Mouse (Mus musculus) hindlimb bud, embryonic 11.5 days (tissue): ENCODE measurements around the gene P2rx1.

Source experiments
- DNase-seq: peaks from one replicate; pipeline ENCODE4 v3.0.0-alpha.2; 2012; ENCODE audit warnings: low read depth, low spot score; ENCODE audit errors: extremely low spot score

The P2rx1 gene

GRCm38 (mm10) chr11:72998771-72999170 lies at the start of gene P2rx1:
P2rx1 (plus strand) TSS chr11:72999103.
- no peak for DNase-seq

DNA sequence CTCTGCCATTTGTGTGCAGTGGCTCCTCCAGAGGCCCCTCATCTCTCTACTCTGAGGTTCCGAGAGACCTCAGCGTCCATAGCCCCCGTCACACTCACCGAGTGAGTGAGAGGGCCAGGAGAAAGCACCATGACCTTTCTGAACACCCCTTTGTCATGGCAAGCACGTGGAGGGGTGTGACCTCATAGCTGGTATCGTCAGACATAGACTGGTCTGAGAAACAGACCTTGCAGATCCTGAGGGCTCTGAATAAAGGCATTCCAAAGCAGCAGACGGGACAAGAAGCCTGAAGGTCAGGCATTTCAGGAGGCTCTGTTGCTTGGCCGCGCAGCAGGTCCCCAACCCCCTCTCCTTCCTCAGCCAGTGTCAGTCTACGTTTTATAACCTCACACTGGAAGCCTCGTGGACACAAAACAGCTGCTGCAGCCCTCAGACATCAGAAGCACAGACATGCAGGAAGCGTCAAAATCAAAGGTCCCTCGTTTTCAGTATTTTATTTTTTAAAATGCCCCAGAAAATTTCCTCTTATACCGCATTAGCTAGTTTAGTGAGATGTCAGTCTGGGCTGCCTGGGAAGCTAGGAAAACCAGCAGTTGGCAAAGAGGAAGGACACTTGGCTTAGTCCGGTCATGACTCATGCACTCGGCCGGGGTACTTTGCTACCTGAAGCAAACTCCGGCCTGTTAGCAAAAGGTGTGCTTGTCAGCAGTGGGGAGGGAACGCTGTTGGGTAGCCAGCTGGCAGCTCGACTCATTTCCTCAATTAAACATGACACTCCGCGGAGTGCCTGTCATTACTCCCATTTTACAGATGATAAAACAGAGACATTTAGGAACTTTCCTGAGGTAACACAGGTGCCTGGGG lies 47.5 kb upstream of the P2rx1 start:
- no peak for DNase-seq

DNA sequence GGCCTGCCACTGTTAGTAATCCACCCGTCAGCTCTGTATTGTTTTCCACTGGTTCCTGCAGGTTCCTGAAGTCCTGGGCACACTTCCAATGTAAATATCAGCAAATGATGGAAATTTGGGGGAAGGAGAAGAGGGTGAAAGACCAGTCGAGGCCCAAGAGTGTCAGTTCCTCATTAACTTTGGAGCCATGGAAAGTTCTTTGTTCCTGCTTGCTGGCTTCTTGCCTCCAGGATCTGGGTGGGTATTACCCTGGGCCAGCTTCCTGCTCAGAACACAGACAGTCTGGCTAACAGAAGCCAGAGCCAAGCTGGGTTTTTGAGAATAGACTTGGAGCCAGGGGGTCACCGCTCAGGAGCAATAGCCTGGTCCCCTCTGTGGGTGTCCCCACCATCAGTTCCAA lies 46.7 kb upstream of the P2rx1 start:
- no peak for DNase-seq

DNA sequence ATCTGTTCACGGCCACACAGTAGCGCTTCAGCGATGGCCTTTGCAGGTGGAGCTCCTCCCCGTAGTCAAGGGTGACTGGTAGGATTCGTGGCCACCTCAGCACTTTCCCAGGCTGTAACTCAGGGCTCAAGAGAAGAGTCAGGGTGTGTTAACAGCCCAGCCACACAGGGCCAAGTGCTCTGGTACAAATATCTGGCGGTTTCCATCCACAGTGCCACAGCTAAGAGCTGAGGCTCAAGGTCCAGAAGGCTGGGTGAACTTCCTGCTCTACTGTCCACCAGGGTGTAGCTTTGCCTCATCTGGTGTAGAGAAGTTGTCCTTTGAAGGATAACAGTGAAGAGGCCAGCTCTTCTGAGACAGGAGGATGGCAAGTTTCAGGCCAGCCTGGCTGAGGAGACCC lies 46.2 kb upstream of the P2rx1 start:
- DNase-seq = no peak

DNA sequence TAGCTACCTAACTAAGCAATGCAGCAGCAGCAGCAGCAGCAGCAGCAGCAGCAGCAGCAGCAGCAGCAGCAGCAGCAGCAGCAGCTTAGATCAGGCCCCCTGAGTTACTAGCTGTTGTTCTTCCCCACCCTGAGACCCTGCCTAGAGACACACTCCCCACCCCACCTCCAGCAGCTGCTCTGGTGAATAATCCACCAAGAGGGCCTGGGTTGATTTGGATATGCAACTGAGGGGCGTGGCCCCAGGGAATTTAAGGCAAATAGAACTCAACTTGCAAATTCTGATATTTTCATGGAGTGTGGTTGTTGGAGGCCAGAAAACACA lies 45.8 kb upstream of the P2rx1 start:
- no peak for DNase-seq

- no peak for DNase-seq
These were observed 45.3 kb upstream of the P2rx1 start for GRCm38 (mm10) chr11:72953440-72954151.

DNA sequence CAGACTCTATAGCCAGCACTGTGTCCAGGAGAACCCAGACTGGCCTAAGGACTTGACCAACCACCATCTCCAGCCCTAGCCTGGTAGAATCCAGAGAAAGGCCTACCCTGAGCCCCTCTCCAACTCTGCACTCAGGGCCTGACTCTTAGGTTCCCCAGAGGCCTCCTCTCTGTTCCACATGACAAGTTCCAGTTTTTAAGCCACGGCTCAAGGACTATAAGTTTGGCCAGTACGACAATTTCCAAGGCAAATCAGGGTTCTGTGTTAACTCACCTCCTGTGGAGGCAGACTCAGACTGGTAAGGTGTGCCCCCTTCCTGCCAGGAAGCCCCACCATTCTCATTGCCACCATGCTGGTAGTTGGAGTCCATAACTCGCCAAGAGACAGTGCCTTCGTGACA lies 44.7 kb upstream of the P2rx1 start:
- DNase-seq = no peak

DNA sequence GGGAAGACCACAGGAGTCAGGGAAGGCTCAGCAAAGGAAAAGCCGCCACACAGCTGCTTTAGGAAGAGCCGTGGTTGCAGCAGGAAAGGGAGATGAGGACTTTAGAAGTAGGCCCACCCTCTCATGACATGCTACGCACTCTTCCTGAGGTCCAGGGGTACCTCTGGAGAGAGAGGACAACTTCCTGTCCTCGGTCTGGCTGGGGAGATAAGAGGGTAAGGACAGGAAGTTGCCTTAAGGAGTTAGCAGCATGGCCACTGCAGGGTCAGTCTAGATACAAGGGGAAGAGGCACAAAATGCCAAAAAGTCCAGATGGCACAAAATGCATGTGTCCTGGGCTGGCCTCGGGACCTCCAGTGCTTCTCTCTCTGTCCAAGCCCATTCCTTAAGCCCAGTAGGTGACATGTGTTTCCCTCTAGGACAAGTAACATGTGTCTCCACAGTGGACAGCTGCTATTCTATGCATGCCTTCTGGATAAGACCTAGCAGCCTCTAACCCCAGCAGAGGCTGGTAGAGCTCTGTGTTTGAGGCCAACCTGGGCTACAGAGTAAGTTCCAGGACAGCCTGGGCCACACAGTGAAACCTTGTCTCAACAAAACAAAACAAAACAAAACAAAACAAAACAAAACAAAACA lies 43.4 kb upstream of the P2rx1 start:
- no peak for DNase-seq

DNA sequence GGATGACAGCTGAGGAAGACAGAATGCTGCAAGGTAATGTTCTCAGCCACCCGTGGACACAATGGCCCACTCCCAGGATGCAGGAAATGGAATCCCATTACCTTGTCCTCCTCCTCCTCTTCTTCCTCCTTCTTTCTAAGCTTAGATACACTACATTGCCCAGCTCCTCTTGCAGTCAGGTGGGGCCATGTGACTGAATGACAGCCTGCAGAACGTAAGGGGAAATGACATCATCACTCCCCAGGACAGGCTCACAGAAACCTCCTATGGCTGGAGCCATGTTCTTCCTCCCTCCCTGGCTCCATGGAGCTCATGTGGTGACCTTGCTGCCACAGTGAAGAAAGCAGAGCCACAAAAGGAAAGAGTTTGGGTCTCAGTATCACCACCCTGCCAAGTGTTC lies 41.6 kb upstream of the P2rx1 start:
- DNase-seq = no peak

GRCm38 (mm10) chr11:72959924-72960679 lies 38.8 kb upstream of the P2rx1 start:
- no peak for DNase-seq

DNA sequence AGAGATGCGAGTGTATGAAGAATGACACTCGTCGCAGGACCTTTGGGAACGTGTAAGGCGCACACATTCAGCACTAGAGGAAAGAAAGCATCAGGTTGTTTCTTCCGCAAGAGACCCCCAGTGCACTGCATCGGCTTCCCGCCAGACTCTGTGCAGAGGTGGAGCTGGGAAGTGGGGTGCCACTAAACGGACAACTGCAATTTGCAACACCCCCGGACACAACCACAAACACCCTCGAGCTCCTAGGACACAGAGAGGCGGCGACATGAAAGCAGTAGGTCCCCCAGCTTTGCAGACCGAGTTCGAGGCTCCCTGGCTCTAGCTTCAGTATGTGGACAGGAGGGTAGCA lies 38.2 kb upstream of the P2rx1 start:
- no peak for DNase-seq

GRCm38 (mm10) chr11:72961072-72961980 lies 37.6 kb upstream of the P2rx1 start, which contains the start of gene Atp2a3:
Atp2a3 (plus strand) TSS chr11:72961169.
- DNase-seq = no peak

DNA sequence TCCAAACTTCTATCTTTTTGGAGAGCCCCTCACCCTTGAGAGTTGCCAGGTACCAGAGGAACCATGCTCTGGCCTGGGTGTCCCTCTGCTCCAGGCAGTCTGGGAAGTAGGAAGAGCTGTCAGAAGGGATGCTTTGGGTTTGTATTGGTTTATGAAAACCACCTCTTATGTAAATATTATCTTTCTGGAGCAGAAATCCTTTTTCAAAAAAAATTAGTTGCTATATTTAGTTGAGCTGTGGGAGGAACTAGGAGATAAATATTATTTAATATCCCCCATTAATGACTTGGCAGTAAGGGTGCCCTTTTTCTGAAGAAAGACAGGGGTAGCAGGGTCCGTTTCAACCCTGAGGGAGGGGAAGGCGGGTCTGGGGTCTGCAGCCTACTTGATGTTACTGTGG lies 36.5 kb upstream of the P2rx1 start:
- DNase-seq = no peak

DNA sequence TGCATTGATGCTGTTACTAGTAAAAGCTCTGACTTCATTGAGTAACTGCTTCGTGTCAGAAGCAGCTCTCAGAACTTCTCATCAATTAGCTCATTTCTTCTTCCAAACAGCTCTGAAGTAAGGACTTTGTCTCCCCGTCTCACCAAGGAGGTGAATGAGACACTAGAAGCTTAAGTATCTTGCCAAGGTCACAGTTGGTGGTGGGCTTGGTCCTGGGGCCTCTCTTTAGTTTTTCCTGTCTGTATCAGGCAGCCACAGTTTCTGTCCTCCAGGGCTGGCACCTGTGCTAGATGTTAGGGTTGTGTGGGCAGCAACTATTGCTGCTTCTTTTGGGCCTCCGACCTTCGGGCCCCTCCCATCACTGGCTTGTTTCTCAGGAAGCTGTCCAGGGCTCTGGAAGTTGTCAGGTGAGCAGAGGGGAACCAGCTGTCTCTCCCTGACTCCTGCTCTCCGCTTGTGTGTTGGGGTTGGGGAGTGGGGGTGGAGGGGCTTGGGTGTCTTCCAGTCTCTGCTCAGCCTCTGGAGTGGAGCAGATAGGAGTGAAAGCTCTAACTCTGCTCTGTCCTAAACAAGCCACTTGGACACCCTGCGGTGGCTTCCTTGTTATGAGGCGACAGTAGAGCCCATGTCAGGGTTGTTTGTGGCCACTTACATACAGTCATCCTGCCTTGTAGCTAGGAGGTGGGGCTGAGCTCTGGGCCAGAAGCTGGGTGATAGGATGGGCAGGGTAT lies 35.7 kb upstream of the P2rx1 start:
- no peak for DNase-seq

DNA sequence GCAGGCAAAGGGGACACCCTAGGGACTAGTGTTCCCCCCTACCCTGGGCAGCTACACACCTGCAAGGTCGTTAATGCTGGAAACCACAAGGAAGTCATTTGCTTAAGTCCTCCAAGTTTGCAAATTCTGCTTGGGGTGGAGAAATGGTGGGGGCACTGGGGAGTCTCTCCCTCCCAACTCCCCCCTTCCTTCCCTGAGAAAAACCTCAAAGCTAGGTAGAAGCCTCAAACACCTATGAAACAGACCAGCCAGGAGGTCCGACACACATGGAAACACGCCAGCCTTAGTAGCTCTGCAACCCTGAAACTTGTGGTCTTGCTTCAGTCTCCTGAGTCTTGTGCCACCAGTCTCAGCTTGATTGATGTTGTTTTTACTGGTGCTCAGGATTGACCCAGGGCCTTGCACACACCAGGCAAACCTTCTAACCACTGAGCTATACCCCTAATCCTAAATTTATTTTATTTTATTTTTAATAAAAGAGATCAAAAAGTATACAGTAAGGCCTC lies 35.1 kb upstream of the P2rx1 start:
- no peak for DNase-seq

GRCm38 (mm10) chr11:72974995-72975503 lies 23.9 kb upstream of the P2rx1 start:
- no peak for DNase-seq

- no peak for DNase-seq
These were observed 16.4 kb upstream of the P2rx1 start for GRCm38 (mm10) chr11:72982516-72982915.

DNA sequence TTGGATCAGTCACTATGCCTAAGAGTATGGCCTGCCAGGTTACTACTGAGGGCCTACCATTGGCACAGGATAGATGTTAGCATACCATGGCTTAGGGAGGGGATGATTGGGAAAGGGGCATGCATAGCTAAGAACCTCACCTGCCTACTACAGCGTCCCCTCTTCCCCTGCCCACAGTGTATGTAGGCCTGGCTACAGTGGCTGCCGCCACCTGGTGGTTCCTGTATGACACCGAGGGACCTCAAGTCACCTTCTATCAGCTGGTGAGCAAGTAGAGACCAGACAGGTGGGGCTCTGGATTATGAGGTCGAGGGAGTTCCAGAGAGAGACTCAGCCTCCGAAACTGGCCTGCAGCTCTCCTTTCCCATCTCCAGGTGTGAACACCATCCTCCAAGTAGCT lies 15.6 kb upstream of the P2rx1 start:
- DNase-seq = no peak

DNA sequence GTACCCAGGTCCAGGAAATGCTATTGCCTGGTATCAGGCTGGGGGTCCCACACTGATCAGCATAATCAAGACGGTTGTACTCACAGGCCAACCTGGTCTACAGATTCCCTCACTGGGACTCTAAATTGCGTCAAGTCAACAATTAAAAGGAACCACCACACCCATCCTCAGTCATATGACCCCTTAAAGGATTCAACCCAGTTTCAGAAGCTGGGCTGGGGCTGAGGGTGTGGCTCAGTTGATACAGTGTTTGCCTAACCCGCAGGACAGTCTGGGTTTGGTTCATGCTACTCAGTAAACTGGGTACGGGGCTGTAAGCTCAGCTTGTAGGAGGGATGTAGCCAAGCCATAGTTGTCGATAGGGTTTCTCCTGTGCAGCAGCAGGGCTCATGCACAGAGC lies 12.2 kb upstream of the P2rx1 start:
- DNase-seq = no peak
